Mouse (Mus musculus): Measurements from ENCODE around the gene Stxbp3. TPM values are rescaled to one million over a fixed set of nuclear protein-coding genes. Genes with fewer than 3 reads are reported as not detected.

The Stxbp3 gene
- polyA plus RNA-seq, 2 experiments = 28.4 to 33.0 TPM

GRCm38 (mm10) chr3:108851075-108851474 lies 10.7 kb upstream of the Stxbp3 start:
- H3K27ac ChIP-seq (replicated peaks; ENCODE audit: low read depth, low read length) = no peak overlapping the region
- no peak overlapping the region for H3K9ac ChIP-seq (ENCODE audit: low read depth, low read length, severe bottlenecking)
- H3K4me2 ChIP-seq (replicated peaks; ENCODE audit: low read depth, low read length, severe bottlenecking) = no peak overlapping the region
- H3K27me3 ChIP-seq (ENCODE audit: control insufficient read depth, insufficient read depth, low read length) = no peaks in the 10 kb centered on the region
- 94% methylated on average over 2 of the region's 2 CpGs for WGBS
- no peak overlapping the region for H3K4me3 ChIP-seq (replicated peaks; ENCODE audit: low read length)
- peaks cover 13% of the 10 kb centered on the region for H3K4me1 ChIP-seq (ENCODE audit: control insufficient read depth, insufficient read depth, low read length)
- no peak for ATAC-seq (ENCODE audit: low FRiP score, low read depth)
- no peak for DNase-seq (ENCODE audit: low spot score)
- H3K36me3 ChIP-seq (ENCODE audit: control insufficient read depth, insufficient read depth, low read length) = no peaks in the 10 kb centered on the region
- no peak for TF ChIP-seq POLR2A (IDR thresholded peaks at IDR 0.05; ENCODE audit: borderline replicate concordance, extremely low read depth, insufficient read depth, insufficient read length)
- H3K9me3 ChIP-seq (ENCODE audit: control insufficient read depth, low read length) = no peaks in the 10 kb centered on the region

- Histone ChIP-seq H3K4me2 (replicated peaks; ENCODE audit: low read depth, low read length, severe bottlenecking) (no peak overlapping the region), H3K27ac (replicated peaks; ENCODE audit: low read depth, low read length) (no peak overlapping the region), H3K36me3 (ENCODE audit: control insufficient read depth, insufficient read depth, low read length) (no peaks in the 10 kb centered on the region), H3K27me3 (ENCODE audit: control insufficient read depth, insufficient read depth, low read length) (no peaks in the 10 kb centered on the region), H3K9me3 (ENCODE audit: control insufficient read depth, low read length) (no peaks in the 10 kb centered on the region), H3K4me1 (ENCODE audit: control insufficient read depth, insufficient read depth, low read length) (peaks cover 8% of the 10 kb centered on the region), H3K4me3 (replicated peaks; ENCODE audit: low read length) (no peak overlapping the region), H3K9ac (ENCODE audit: low read depth, low read length, severe bottlenecking) (no peak overlapping the region)
- DNase-seq (ENCODE audit: low spot score) = no peak
- WGBS = 54% methylated on average over 3 of the region's 3 CpGs
- ATAC-seq (ENCODE audit: low FRiP score, low read depth) = no peak
- no peak for TF ChIP-seq POLR2A (IDR thresholded peaks at IDR 0.05; ENCODE audit: borderline replicate concordance, extremely low read depth, insufficient read depth, insufficient read length)
Observed at GRCm38 (mm10) chr3:108850506-108850905, 10.2 kb upstream of the Stxbp3 start.

- ATAC-seq (ENCODE audit: low FRiP score, low read depth) = no peak
- Histone ChIP-seq H3K4me3 (replicated peaks; ENCODE audit: low read length) (no peak overlapping the region), H3K27me3 (ENCODE audit: control insufficient read depth, insufficient read depth, low read length) (no peaks in the 10 kb centered on the region), H3K27ac (replicated peaks; ENCODE audit: low read depth, low read length) (no peak overlapping the region), H3K36me3 (ENCODE audit: control insufficient read depth, insufficient read depth, low read length) (no peaks in the 10 kb centered on the region), H3K4me2 (replicated peaks; ENCODE audit: low read depth, low read length, severe bottlenecking) (no peak overlapping the region), H3K9ac (ENCODE audit: low read depth, low read length, severe bottlenecking) (no peak overlapping the region), H3K9me3 (ENCODE audit: control insufficient read depth, low read length) (no peaks in the 10 kb centered on the region), H3K4me1 (ENCODE audit: control insufficient read depth, insufficient read depth, low read length) (no peaks in the 10 kb centered on the region)
- no peak for TF ChIP-seq POLR2A (IDR thresholded peaks at IDR 0.05; ENCODE audit: borderline replicate concordance, extremely low read depth, insufficient read depth, insufficient read length)
- whole genome bisulfite sequencing = 74% methylated on average over 3 of the region's 3 CpGs
- no peak for DNase-seq (ENCODE audit: low spot score)
Observed at GRCm38 (mm10) chr3:108846616-108847015, 6.3 kb upstream of the Stxbp3 start.

GRCm38 (mm10) chr3:108844521-108844920 lies 4.2 kb upstream of the Stxbp3 start:
- Histone ChIP-seq H3K27me3 (ENCODE audit: control insufficient read depth, insufficient read depth, low read length) (no peaks in the 10 kb centered on the region), H3K4me1 (ENCODE audit: control insufficient read depth, insufficient read depth, low read length) (no peaks in the 10 kb centered on the region), H3K27ac (replicated peaks; ENCODE audit: low read depth, low read length) (no peak overlapping the region), H3K36me3 (ENCODE audit: control insufficient read depth, insufficient read depth, low read length) (no peaks in the 10 kb centered on the region), H3K9ac (ENCODE audit: low read depth, low read length, severe bottlenecking) (no peak overlapping the region), H3K4me2 (replicated peaks; ENCODE audit: low read depth, low read length, severe bottlenecking) (no peak overlapping the region), H3K9me3 (ENCODE audit: control insufficient read depth, low read length) (no peaks in the 10 kb centered on the region), H3K4me3 (replicated peaks; ENCODE audit: low read length) (no peak overlapping the region)
- DNase-seq (ENCODE audit: low spot score) (no peak), ATAC-seq (ENCODE audit: low FRiP score, low read depth) (no peak)
- TF ChIP-seq POLR2A (IDR thresholded peaks at IDR 0.05; ENCODE audit: borderline replicate concordance, extremely low read depth, insufficient read depth, insufficient read length) = no peak
- 77% methylated on average over 5 of the region's 5 CpGs for WGBS

- H3K27ac ChIP-seq (replicated peaks; ENCODE audit: low read depth, low read length) = no peak overlapping the region
- TF ChIP-seq POLR2A (IDR thresholded peaks at IDR 0.05; ENCODE audit: borderline replicate concordance, extremely low read depth, insufficient read depth, insufficient read length) = no peak
- no peak overlapping the region for H3K9ac ChIP-seq (ENCODE audit: low read depth, low read length, severe bottlenecking)
- no peaks in the 10 kb centered on the region for H3K27me3 ChIP-seq (ENCODE audit: control insufficient read depth, insufficient read depth, low read length)
- DNase-seq (ENCODE audit: low spot score) (no peak), ATAC-seq (ENCODE audit: low FRiP score, low read depth) (no peak)
- peaks cover 5% of the 10 kb centered on the region for H3K4me1 ChIP-seq (ENCODE audit: control insufficient read depth, insufficient read depth, low read length)
- WGBS = 81% methylated on average over 6 of the region's 6 CpGs
- H3K4me3 ChIP-seq (replicated peaks; ENCODE audit: low read length) = no peak overlapping the region
- no peaks in the 10 kb centered on the region for H3K9me3 ChIP-seq (ENCODE audit: control insufficient read depth, low read length)
- no peaks in the 10 kb centered on the region for H3K36me3 ChIP-seq (ENCODE audit: control insufficient read depth, insufficient read depth, low read length)
- H3K4me2 ChIP-seq (replicated peaks; ENCODE audit: low read depth, low read length, severe bottlenecking) = no peak overlapping the region
Observed at GRCm38 (mm10) chr3:108844026-108844425, 3.7 kb upstream of the Stxbp3 start.

GRCm38 (mm10) chr3:108840716-108841054 lies 359 bp upstream of the Stxbp3 start:
- H3K4me2 ChIP-seq (replicated peaks; ENCODE audit: low read depth, low read length, severe bottlenecking) = 0 out of 2 replicates have a peak overlapping the region, but pooled peaks have one; percentile 3

More at GRCm38 (mm10) chr3:108840716-108841054, 359 bp upstream of the Stxbp3 start:
- H3K4me3 ChIP-seq (replicated peaks; ENCODE audit: low read length) = peak overlapping the region; percentile 87; the same call in 1 of the 2 replicates
- no peaks in the 10 kb centered on the region for H3K27me3 ChIP-seq (ENCODE audit: control insufficient read depth, insufficient read depth, low read length)
- 56% methylated on average over 4 of the region's 4 CpGs for WGBS
- DNase-seq (ENCODE audit: low spot score) (no peak), ATAC-seq (ENCODE audit: low FRiP score, low read depth) (no peak; the same call in 1 of the 2 replicates)
- TF ChIP-seq POLR2A (IDR thresholded peaks at IDR 0.05; ENCODE audit: borderline replicate concordance, extremely low read depth, insufficient read depth, insufficient read length) = no peak
- no peak overlapping the region for H3K27ac ChIP-seq (replicated peaks; ENCODE audit: low read depth, low read length)
- H3K4me1 ChIP-seq (ENCODE audit: control insufficient read depth, insufficient read depth, low read length) = peaks cover 14% of the 10 kb centered on the region
- no peaks in the 10 kb centered on the region for H3K36me3 ChIP-seq (ENCODE audit: control insufficient read depth, insufficient read depth, low read length)
- no peaks in the 10 kb centered on the region for H3K9me3 ChIP-seq (ENCODE audit: control insufficient read depth, low read length)
- no peak overlapping the region for H3K9ac ChIP-seq (ENCODE audit: low read depth, low read length, severe bottlenecking)
